Mouse (Mus musculus) thymus, postnatal 25 days (tissue): ENCODE measurements around the gene Angptl4.

Source experiments
- DNase-seq: peaks from one replicate; pipeline ENCODE4 v3.0.0; 2022

The Angptl4 gene

GRCm38 (mm10) chr17:33804205-33804604 lies 22.6 kb upstream of the Angptl4 start:
- no peak for DNase-seq

DNA sequence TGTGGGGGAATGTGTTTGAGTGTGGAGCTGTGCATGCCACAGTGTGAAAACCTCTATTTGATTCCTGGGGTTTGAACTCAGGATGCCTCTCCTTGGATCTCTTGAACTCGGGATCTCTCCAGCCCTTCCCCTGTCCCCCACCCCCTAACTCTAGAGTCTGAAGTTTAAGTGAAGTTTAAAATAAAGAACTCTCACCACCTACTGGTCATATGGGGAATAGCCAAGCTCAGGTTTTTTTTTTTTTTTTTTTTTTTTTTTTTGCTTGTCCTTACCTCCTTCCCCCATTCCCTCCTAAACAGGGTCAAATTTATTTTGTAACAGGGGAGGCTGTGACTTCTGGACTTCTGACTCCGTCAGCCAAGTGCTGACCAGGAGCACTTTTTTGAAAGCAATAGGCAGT lies 20.6 kb upstream of the Angptl4 start:
- DNase-seq, result no peak

DNA sequence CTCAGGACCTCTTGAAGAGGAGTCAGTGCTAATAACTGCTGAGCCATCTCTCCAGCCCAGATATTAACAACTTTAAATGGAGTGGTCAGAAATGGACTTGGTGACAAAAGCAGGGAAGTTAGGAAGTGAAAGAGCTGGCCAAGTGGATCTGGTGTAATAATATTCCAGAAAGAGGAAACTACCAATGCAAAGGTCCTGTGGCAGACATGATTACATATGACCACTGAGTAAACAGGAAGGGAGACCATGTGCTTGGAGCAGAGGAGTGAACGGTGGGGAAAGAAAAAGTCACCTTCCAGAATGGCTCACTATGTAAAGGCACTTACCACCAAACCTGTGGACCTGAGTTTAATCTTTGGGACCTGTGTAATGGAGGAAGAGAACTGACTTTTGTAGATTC lies 17.6 kb upstream of the Angptl4 start:
- DNase-seq, result no peak

DNA sequence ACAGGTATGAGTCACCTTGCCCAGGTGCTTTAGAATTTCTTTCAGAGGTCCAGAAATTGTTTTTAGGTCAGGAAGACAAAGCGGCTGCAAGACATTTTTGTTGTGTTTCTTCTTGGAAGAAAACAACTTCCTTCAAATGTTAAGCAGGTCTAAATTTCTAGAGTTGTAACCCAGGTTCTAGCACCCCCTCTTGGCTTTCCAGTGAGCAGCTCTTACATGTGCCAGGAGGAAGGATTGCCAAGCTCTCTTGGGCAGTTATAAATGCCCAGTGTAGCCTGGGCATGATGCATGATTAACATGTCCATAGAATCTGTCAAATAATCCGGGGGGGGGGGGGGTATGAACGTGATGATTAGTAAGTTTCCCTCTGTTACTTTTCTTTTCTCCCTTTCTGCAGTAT lies 16.7 kb upstream of the Angptl4 start:
- DNase-seq, result no peak

DNA sequence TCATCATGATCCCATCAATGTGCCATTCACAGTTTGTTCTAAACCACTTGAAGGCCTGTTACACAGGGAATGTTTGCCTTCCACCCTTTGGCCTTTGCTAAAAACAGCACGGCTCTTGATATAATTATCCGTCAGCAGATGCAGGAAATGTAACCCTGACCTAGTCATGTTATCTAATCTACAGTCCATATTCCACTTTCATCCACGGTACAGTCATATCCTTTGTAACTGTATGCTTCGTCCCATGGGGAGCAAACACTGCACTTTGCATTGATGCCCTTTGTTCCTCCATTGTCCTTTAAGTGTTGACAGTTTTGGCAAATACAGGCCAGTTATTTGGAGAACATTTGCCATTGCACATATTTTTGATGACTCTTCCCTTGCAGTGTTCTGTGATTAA lies 7.1 kb upstream of the Angptl4 start:
- DNase-seq, result no peak

DNA sequence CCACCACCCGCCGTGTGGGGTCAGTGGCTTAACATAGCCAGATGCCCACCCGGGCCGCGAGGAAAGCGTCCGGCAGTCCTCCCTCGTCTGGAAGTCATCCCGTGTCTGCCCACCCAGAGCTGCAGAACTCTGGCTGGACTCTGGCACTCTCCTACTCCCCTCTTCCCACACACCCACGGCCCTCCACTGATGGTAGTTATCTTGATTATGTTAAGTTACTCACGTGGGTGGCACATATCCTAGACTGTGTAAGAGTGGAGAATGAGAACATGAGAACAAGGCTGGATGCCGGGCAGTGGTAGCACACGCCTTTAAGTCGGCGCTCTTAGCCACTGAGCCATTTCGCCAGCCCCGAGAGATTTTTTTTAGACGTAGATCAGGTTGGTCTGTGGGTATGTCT lies 4.7 kb upstream of the Angptl4 start:
- DNase-seq, result no peak

DNA sequence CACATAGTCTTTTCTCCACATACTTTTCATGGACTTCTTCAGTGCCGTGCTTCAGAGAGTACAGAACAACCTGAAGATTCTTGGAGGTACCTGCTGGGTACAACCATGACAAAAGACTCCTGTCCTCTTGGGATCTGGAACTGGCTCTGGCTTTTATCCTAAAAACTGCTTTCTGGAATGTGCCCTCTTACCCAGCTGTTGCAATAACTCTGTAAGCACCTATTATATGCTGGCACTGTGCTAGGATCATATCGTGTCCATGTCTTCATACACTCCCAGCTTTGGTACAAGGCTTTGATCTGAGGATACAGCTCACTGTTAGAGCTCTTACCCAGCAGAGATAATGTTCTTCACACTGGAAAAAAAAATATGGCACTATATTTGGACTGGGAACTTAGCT lies 3.3 kb upstream of the Angptl4 start:
- DNase-seq, result no peak

GRCm38 (mm10) chr17:33783408-33783807 lies 1.8 kb upstream of the Angptl4 start:
- no peak for DNase-seq

DNA sequence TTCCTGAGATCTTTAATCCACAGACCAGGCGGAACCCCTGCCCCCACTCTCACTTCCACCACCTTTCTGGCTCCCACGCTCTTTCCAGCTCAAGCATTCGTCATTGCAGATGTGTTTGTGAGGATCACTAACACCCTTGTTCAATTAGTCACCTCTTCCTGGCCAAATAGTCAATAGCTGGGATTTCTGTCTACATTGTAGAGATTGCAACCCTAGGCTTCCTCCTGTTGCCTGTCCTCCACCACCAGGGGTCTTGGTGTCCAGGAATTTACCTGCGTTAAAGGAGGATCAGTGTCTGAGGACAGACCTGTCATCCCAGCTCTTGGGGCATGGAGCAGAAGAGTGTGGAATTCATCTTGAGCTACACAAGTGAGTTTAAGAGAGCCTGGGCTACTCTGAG lies 437 bp upstream of the Angptl4 start:
- no peak for DNase-seq

DNA sequence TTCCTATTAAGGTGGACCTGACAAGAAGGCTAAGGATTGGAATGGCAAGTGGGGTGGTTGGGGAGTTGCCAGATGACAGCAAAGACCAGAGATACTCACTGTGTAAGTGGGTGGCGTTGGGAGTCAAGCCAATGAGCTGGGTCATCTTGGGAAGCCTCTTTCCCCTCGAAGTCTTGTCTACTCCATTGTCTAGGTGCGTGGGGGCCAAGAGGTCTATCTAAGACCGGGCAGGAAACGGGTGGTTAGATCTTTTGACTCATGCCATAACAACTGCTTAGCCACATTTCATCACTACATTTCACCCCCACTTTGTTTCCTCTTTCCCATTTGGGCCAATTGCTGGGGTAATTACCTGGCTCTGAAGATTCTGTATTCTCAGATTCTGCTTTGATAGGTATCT lies 1.2 kb downstream of the Angptl4 start:
- DNase-seq, result no peak

DNA sequence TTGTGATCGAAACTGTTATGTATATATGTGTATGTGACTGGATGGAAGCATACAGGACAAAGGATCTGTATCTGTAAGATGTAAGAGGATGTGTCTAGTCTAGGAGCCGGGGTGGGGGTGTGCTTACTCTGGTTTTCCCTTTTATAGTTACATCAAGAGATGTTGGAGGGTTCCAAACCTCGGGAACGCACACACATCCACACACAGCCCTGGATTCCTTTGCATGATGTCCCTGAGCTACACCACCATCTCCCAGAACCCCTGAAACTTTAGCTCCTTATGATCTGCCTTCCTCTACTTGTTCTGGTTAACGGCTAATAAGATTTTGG lies 1.7 kb downstream of the Angptl4 start:
- no peak for DNase-seq

- no peak for DNase-seq
Measured at GRCm38 (mm10) chr17:33779271-33779966, 2.2 kb downstream of the Angptl4 start.

- DNase-seq, result no peak
Measured at GRCm38 (mm10) chr17:33775287-33775686, 6.3 kb downstream of the Angptl4 start.

GRCm38 (mm10) chr17:33774573-33775155 lies 7.0 kb downstream of the Angptl4 start:
- no peak for DNase-seq

- DNase-seq, result no peak
Measured at GRCm38 (mm10) chr17:33773871-33774572, 7.6 kb downstream of the Angptl4 start.

DNA sequence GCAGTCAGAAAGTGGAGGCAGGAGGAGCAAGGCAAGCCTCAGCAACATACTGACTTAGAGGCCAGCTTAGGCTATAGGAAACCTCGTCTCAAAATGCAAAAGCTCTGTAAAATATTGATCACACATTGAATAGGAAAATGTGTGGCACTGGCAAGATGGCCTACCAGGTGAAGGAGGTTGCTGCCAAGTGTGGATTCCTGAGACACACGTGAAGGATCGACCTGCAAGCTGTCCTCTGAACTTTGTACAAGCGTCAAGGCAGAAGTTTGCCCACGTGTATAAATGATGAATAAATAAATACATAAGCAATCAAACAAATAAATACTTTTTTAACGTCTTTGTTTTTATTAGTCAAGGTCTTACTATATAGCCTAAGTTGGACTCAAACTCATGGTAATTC lies 8.2 kb downstream of the Angptl4 start:
- DNase-seq, result no peak

- DNase-seq, result no peak
Measured at GRCm38 (mm10) chr17:33771617-33772016, 10.0 kb downstream of the Angptl4 start.

- no peak for DNase-seq
Measured at GRCm38 (mm10) chr17:33766389-33766788, 15.2 kb downstream of the Angptl4 start.

DNA sequence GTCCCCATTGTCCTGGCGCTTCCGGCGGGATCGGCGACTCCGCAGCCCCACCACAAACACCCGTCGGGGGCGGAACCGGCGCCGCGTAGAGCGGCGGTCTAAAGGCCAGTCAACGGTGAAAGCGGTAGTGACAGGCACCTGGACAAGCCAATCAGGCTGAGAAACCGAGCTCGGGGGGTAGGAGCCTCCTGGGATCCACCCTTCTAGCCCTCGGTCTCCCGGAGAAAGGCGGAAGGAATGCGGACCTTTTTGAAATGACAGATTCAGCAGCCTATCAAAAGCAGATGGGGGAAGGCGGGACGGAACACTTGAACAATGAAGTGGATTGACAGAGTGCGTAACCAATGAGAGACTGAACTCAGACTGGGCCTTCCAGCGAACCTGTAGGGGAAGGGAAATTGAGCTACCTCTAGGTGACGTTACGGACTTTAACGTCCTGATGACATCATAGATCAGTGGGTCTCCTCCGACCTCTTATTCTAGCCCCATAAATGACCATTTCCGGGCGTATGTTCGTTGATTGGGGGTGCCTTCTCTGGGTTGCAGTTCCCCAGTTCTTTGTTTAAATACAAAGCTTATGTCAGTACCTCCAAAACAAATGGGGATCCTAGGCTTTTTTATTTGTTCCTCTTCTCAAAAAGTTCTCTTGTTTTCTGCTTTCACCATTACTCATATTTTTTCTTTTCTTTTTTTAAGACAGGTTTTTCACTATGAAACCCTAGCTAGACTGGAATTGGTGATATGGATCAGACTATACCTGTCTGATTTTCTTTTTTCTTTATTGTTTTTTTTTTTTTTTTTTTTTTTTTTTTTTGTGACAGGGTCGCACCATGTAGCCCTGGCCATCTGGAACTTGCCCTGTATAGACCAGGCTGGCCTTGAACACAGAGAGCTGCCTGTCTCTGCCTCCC lies 21.1 kb downstream of the Angptl4 start, which contains the start of gene Rab11b:
TSS of gene Rab11b (minus strand) at position 276 of the 911 bp plus-strand sequence.
- peak; percentile 99 for DNase-seq

DNA sequence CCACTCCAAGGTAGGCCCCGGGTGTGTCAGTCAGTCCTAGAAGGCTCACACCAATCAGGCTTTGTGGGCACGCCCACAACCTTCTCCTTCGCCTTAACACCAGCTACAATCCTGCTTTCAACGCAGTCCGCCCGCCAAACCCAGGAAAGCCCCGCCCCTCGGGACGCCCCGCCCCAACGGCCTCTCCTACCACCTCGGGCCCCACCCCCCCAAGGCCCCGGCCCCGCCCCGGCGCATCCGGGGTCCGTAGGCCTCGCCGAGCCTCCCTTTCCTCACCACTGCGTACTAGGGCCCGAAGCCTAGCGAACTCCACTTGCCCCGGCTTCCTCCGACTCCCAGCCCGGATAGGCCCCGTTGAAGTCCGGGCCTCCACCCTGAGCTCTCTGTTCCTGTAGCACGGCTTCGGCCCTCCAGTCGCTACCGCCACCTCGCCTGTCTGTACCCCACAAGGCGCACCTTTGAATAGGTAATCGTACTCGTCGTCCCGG lies 21.8 kb downstream of the Angptl4 start:
- DNase-seq, result peak; percentile 96

DNA sequence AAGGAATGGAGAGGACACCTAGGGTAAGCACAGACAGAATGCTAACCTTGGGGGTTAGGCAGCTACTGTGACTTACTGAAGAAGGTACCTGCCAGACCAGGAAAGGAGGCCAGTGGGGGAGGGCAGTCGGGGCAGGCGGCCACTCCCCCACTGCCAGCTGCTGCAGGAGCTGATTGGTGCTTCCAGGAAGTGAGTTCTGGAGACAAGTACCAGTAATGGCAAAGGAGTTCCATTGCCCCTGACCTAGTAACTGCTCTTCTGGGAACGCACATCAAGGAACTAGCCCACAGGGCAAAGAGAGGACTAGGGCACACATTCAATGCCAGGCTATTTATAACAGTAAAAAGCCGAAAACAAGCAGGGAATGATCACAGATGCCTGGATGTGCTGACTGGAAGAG lies 24.4 kb downstream of the Angptl4 start:
- no peak for DNase-seq

DNA sequence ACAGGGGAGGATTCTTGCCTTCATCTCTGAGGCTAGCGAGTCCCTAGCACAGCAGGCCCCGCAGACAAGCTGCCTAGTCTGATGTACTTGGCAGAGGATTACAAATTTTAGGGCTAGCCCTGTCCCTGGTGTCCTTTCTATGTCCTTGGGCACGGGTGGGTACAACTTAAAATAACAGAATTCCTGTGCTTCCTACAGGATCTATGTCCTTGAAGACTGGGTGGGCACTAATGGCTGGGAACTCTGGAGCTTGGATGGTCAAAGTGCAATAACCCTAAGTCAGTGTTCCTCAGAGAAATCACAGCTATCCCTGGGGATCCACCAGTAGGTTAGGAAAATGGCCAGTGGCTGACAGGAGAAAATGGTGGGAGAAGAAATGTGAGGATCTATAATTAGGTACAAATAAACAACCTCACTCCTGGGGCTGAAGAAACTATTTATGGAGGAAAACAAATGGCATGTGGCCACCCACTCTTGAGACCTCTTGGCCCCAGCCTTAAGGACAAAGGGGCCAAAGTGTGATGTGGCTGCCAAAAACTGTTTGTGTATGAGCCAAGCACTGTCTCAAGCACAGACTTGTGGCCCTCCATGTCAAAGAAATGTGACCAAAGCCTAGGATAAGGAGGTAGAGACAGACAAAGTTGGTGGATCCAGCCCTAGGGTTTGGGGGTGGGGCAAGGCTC lies 25.4 kb downstream of the Angptl4 start:
- DNase-seq, result no peak
